Mouse (Mus musculus): ENCODE measurements around the gene Hnrnpll.

The Hnrnpll gene

GRCm38 (mm10) chr17:80060828-80061782, 1.0 kb downstream of the Hnrnpll start:
- intact Hi-C loops (cut with DNase I) = loop anchor here (5.0 to 10.0 kb wide), 2 partner anchors 36 to 64 kb away; partner anchors contain the start of gene Galm

- intact Hi-C loops (cut with DNase I) = loop anchor here (5.0 to 10.0 kb wide), 2 partner anchors 37 to 65 kb away; partner anchors contain the start of gene Galm
These were observed 2.0 kb downstream of the Hnrnpll start for GRCm38 (mm10) chr17:80060151-80060550.

- intact Hi-C loops (cut with DNase I) = loop anchor here (5.0 to 10.0 kb wide), 2 partner anchors 38 to 65 kb away; partner anchors contain the start of gene Galm
These were observed 2.4 kb downstream of the Hnrnpll start for GRCm38 (mm10) chr17:80059731-80060130.

GRCm38 (mm10) chr17:80058501-80058900, 3.6 kb downstream of the Hnrnpll start:
- intact Hi-C loops (cut with DNase I) = no loop called here

GRCm38 (mm10) chr17:80053931-80054734, 8.0 kb downstream of the Hnrnpll start:
- intact Hi-C loops (cut with DNase I) = no loop called here

GRCm38 (mm10) chr17:80051682-80052081, 10.5 kb downstream of the Hnrnpll start:
- intact Hi-C loops (cut with DNase I) = no loop called here

- intact Hi-C loops (cut with DNase I) = loop anchor here (2.0 kb wide), 1 partner anchor 132 kb away; no protein-coding TSS in a partner anchor
These were observed 12.8 kb downstream of the Hnrnpll start for GRCm38 (mm10) chr17:80049300-80049699.

GRCm38 (mm10) chr17:80048230-80048629, 13.9 kb downstream of the Hnrnpll start:
- intact Hi-C loops (cut with DNase I) = loop anchor here (2.0 kb wide), 1 partner anchor 133 kb away; no protein-coding TSS in a partner anchor

GRCm38 (mm10) chr17:80041739-80042138, 20.4 kb downstream of the Hnrnpll start:
- intact Hi-C loops (cut with DNase I) = no loop called here

- intact Hi-C loops (cut with DNase I) = no loop called here
These were observed 33.5 kb downstream of the Hnrnpll start for GRCm38 (mm10) chr17:80028675-80029074.

GRCm38 (mm10) chr17:80026189-80026936, 35.8 kb downstream of the Hnrnpll start:
- intact Hi-C loops (cut with DNase I) = no loop called here

GRCm38 (mm10) chr17:80022090-80022489, 40.0 kb downstream of the Hnrnpll start:
- intact Hi-C loops (cut with DNase I) = no loop called here

GRCm38 (mm10) chr17:80020495-80020894, 41.6 kb downstream of the Hnrnpll start:
- intact Hi-C loops (cut with DNase I) = no loop called here

- intact Hi-C loops (cut with DNase I) = loop anchor here (5.0 kb wide), 1 partner anchor 158 kb away; no protein-coding TSS in a partner anchor
These were observed 43.1 kb downstream of the Hnrnpll start for GRCm38 (mm10) chr17:80018976-80019541.

- intact Hi-C loops (cut with DNase I) = loop anchor here (5.0 kb wide), 1 partner anchor 159 kb away; no protein-coding TSS in a partner anchor
These were observed 43.7 kb downstream of the Hnrnpll start for GRCm38 (mm10) chr17:80018239-80018975.

- intact Hi-C loops (cut with DNase I) = loop anchor here (5.0 kb wide), 1 partner anchor 160 kb away; no protein-coding TSS in a partner anchor
These were observed 44.7 kb downstream of the Hnrnpll start for GRCm38 (mm10) chr17:80017389-80017788.

GRCm38 (mm10) chr17:80016400-80016799, 45.7 kb downstream of the Hnrnpll start:
- intact Hi-C loops (cut with DNase I) = loop anchor here (5.0 kb wide), 1 partner anchor 161 kb away; no protein-coding TSS in a partner anchor

- intact Hi-C loops (cut with DNase I) = no loop called here
These were observed 47.7 kb downstream of the Hnrnpll start for GRCm38 (mm10) chr17:80014361-80014809.

GRCm38 (mm10) chr17:80009926-80010325, 52.2 kb downstream of the Hnrnpll start:
- intact Hi-C loops (cut with DNase I) = loop anchor here (10.0 kb wide), 1 partner anchor 305 kb away; no protein-coding TSS in a partner anchor

Data from adrenal gland (tissue).